Mouse (Mus musculus): ENCODE measurements around the gene Ms4a4c.

DNA sequence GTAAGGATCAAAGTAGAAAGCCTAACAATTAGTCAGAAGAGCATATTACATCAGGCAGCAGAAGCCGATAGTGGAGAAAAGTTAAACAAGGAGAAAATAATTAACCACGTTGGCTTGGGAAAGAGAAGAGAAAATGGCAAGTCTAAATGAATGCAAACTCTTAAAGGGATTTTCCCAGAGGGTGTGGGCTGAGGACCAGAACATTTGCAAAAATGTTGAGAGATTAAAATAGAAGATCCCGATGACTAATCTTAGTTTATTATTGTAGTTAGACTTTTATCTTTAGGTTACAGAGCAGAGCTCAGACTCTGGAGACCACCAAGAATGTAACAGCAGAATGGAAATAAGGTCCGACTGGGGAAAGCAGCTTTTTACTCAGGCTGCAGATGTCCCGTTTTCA lies 61.9 kb downstream of the Ms4a4c start:
- TF ChIP-seq POLR2A (IDR thresholded peaks at IDR 0.05; ENCODE audit: insufficient read depth, low read depth, low read length) (no peak), CTCF (IDR thresholded peaks at IDR 0.05) (no peak), EP300 (IDR thresholded peaks at IDR 0.05; ENCODE audit: insufficient read depth, low read depth, low read length) (no peak)
